Mouse (Mus musculus) frontal cortex, adult (tissue): ENCODE measurements around the gene Fcrl1.
A peak's percentile ranks its signal among the peaks of the same experiment; 100 is the strongest.

Experiments used
- ATAC-seq: cut with Nextera tagmentation; 2 replicates; pipeline ENCODE4 v1.9.2; 2017; ENCODE audit warnings: mild to moderate bottlenecking, moderate library complexity, mixed read lengths; ENCODE audit not compliant: low TSS enrichment

Gene Fcrl1

DNA sequence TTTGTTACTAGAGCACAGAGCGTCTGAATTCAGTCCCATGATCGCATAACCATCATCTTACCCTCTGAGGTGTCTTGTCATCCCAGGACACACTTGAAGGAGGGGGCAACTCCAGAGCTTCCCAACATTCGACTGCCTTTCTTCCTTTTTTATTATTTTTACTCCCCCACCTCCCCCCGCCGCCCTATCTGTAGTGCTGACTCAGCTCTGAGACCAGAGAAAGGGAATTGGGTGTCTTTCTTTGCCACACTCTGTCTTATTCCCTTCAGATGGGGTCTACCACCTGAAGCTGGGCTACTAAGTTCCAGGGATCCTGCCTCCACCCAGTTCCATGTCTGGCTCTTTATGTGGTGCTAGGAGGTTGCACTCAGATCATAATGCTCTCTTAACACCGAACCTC is 34.4 kb downstream of the Fcrl1 start:
- ATAC-seq: no peak

DNA sequence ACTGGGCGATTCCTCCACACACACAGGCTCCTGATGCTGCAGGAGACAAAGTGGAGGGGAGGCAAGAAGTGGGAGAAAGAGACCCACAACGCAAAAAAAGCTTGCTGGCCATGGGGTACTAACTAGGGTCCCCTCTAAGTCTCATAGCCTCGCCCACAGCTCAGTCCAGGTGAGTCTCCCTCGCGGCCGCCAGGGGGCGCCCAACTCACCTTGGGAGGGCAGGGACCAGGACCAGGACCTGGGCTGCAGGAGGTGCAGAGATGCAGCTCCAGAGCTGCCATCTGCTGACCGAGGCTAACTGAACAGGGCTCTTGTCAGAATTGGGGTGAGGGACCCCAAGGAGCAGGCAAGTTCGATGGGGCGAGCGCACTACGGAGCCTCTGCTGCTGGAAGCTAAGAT is 35.0 kb downstream of the Fcrl1 start:
- ATAC-seq: peak; percentile 72; the same call in 1 of the 2 replicates

DNA sequence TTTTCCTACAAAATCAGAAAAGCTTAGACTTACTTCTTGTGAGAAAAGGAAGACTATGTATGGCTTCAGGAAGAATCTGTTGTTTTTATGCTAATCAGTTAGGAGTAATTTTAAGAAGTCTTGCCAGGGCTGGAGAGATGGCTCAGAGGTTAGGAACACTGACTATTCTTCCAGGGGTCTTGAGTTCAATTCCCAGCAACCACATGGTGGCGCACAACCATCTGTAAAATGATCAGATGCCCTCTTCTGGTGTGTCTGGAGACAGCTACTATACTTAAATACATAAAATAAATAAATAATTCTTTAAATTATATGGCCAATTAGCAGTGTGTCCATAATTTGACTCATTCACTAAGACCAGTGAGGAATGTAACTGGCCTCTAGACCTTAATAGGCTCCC is 44.5 kb downstream of the Fcrl1 start:
- ATAC-seq: no peak

GRCm38 (mm10) chr3:87422386-87422910 is 46.3 kb downstream of the Fcrl1 start:
- no peak for ATAC-seq

GRCm38 (mm10) chr3:87435479-87435878 is 59.3 kb downstream of the Fcrl1 start, which contains the start of gene Fcrl5:
TSS of gene Fcrl5 (plus strand) at chr3:87435773.
- no peak for ATAC-seq

GRCm38 (mm10) chr3:87440586-87440985 is 64.4 kb downstream of the Fcrl1 start:
- ATAC-seq: peak; percentile 86

- ATAC-seq: no peak
Measured at GRCm38 (mm10) chr3:87443968-87444367, 67.8 kb downstream of the Fcrl1 start.
